Mouse (Mus musculus) megakaryocyte, embryonic 14.5 days (primary cell): ENCODE measurements around the gene Cubn. TPM values are rescaled to one million over a fixed set of nuclear protein-coding genes. Genes with fewer than 3 reads are reported as not detected.
A peak's percentile ranks its signal among the peaks of the same experiment; 100 is the strongest.

Source experiments
- H3K27me3 ChIP-seq: replicated peaks from 2 replicates; pipeline ENCODE3; 2012; ENCODE audit warnings: inconsistent platforms
- H3K36me3 ChIP-seq: replicated peaks from 2 replicates; pipeline ENCODE3; 2012; ENCODE audit warnings: low read length, inconsistent platforms, mixed read lengths
- H3K4me1 ChIP-seq: 2 replicates; pipeline ENCODE4 v1.6.1; 2012; ENCODE audit warnings: inconsistent platforms
- H3K4me3 ChIP-seq: replicated peaks from 2 replicates; pipeline ENCODE3; 2012; ENCODE audit warnings: moderate library complexity, mild to moderate bottlenecking, inconsistent platforms
- H3K9me3 ChIP-seq: 2 replicates; pipeline ENCODE4 v1.6.1; 2012; ENCODE audit warnings: inconsistent platforms
- FLI1 ChIP-seq: IDR thresholded peaks from 2 replicates; pipeline ENCODE4 v1.6.1; 2012; ENCODE audit warnings: low read length, inconsistent platforms, mixed read lengths
- GATA1 ChIP-seq: IDR thresholded peaks from 3 replicates; pipeline ENCODE4 v1.6.1; 2012; ENCODE audit warnings: mixed read lengths, low read length, inconsistent platforms, borderline replicate concordance
- polyA plus RNA-seq: library from polyadenylated mRNA; stranded (reverse); fragments of >175 nt; gene quantifications from 2 replicates; pipeline ENCODE4 v1.2.3, GENCODE M21; 2012; ENCODE audit warnings: low replicate concordance; ENCODE audit not compliant: insufficient read depth

The Cubn gene
- polyA plus RNA-seq: not detected in 2 replicates

- no peaks in the 10 kb centered on the region for H3K9me3 ChIP-seq
- TF ChIP-seq GATA1 (no peak), FLI1 (no peak)
- peaks cover 2% of the 10 kb centered on the region for H3K27me3 ChIP-seq
- peaks cover 12% of the 10 kb centered on the region for H3K4me1 ChIP-seq
- no peaks in the 10 kb centered on the region for H3K36me3 ChIP-seq
- no peak within 1 kb of the TSS for H3K4me3 ChIP-seq
Measured at GRCm38 (mm10) chr2:13491734-13492133, at the start of gene Cubn. Gene Cubn (minus strand): TSS chr2:13491813.

GRCm38 (mm10) chr2:13539860-13540259 lies 48.2 kb upstream of the Cubn start:
- H3K27me3 ChIP-seq: no peaks in the 10 kb centered on the region
- peaks cover 79% of the 10 kb centered on the region for H3K4me1 ChIP-seq
- H3K4me3 ChIP-seq: peak overlapping the region; percentile 69
- no peaks in the 10 kb centered on the region for H3K9me3 ChIP-seq
- TF ChIP-seq FLI1: no peak
- no peak for TF ChIP-seq GATA1
- no peaks in the 10 kb centered on the region for H3K36me3 ChIP-seq

- no peaks in the 10 kb centered on the region for H3K9me3 ChIP-seq
- no peaks in the 10 kb centered on the region for H3K27me3 ChIP-seq
- peaks cover 79% of the 10 kb centered on the region for H3K4me1 ChIP-seq
- TF ChIP-seq GATA1 (no peak), FLI1 (no peak)
- H3K36me3 ChIP-seq: no peaks in the 10 kb centered on the region
- H3K4me3 ChIP-seq: peak overlapping the region; percentile 66
Measured at GRCm38 (mm10) chr2:13538704-13539377, 47.2 kb upstream of the Cubn start.

- Histone ChIP-seq H3K4me3 (no peak overlapping the region), H3K36me3 (no peaks in the 10 kb centered on the region), H3K27me3 (no peaks in the 10 kb centered on the region), H3K9me3 (no peaks in the 10 kb centered on the region), H3K4me1 (peaks cover 82% of the 10 kb centered on the region)
- TF ChIP-seq FLI1 (no peak), GATA1 (no peak)
Measured at GRCm38 (mm10) chr2:13538258-13538657, 46.6 kb upstream of the Cubn start.

GRCm38 (mm10) chr2:13537733-13538132 lies 46.1 kb upstream of the Cubn start:
- TF ChIP-seq GATA1 (no peak), FLI1 (no peak)
- Histone ChIP-seq H3K36me3 (no peaks in the 10 kb centered on the region), H3K27me3 (no peaks in the 10 kb centered on the region), H3K9me3 (no peaks in the 10 kb centered on the region), H3K4me3 (peak overlapping the region; percentile 15), H3K4me1 (peaks cover 80% of the 10 kb centered on the region)

- H3K9me3 ChIP-seq: no peaks in the 10 kb centered on the region
- H3K36me3 ChIP-seq: no peaks in the 10 kb centered on the region
- peaks cover 76% of the 10 kb centered on the region for H3K4me1 ChIP-seq
- H3K4me3 ChIP-seq: no peak overlapping the region
- H3K27me3 ChIP-seq: no peaks in the 10 kb centered on the region
- TF ChIP-seq GATA1 (no peak), FLI1 (no peak)
Measured at GRCm38 (mm10) chr2:13536747-13537146, 45.1 kb upstream of the Cubn start.

- Histone ChIP-seq H3K4me3 (no peak overlapping the region), H3K9me3 (no peaks in the 10 kb centered on the region), H3K36me3 (no peaks in the 10 kb centered on the region), H3K4me1 (peaks cover 33% of the 10 kb centered on the region), H3K27me3 (no peaks in the 10 kb centered on the region)
- no peak for TF ChIP-seq FLI1
- no peak for TF ChIP-seq GATA1
Measured at GRCm38 (mm10) chr2:13530639-13531038, 39.0 kb upstream of the Cubn start.

- H3K4me3 ChIP-seq: no peak overlapping the region
- H3K9me3 ChIP-seq: no peaks in the 10 kb centered on the region
- peaks cover 22% of the 10 kb centered on the region for H3K4me1 ChIP-seq
- H3K27me3 ChIP-seq: no peaks in the 10 kb centered on the region
- TF ChIP-seq FLI1 (no peak), GATA1 (no peak)
- no peaks in the 10 kb centered on the region for H3K36me3 ChIP-seq
Measured at GRCm38 (mm10) chr2:13529253-13529933, 37.8 kb upstream of the Cubn start.

- Histone ChIP-seq H3K4me3 (no peak overlapping the region), H3K27me3 (no peaks in the 10 kb centered on the region), H3K9me3 (no peaks in the 10 kb centered on the region), H3K4me1 (peaks cover 28% of the 10 kb centered on the region), H3K36me3 (no peaks in the 10 kb centered on the region)
- no peak for TF ChIP-seq GATA1
Measured at GRCm38 (mm10) chr2:13527531-13527930, 35.9 kb upstream of the Cubn start.

GRCm38 (mm10) chr2:13527125-13527524 lies 35.5 kb upstream of the Cubn start:
- H3K36me3 ChIP-seq: no peaks in the 10 kb centered on the region
- peaks cover 26% of the 10 kb centered on the region for H3K4me1 ChIP-seq
- H3K27me3 ChIP-seq: no peaks in the 10 kb centered on the region
- TF ChIP-seq GATA1 (no peak), FLI1 (no peak)
- H3K4me3 ChIP-seq: no peak overlapping the region
- no peaks in the 10 kb centered on the region for H3K9me3 ChIP-seq
